In the genomic region with DNA sequence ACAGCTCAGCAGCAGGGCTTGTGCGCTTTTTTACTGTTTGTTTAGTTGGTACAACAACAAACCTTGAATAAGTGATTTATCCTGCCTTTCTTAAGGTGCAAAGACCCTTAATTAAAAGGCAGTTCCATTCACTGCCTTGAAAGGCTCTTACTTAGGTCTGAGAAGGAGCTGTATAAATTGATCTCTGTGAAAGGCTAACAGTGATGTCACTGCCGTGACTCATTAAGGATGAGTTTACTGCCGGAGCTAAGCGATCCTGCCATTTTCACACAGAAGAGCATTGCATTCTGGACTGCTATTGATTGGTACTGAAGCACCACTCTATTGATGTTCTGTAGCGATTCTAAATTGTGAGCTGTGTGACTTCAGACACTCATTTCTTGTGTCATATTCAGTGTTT, we compare ENCODE assay signal across 13 mouse cellular contexts.
DNase-seq lines count a peak whose midpoint lies in the region; ATAC-seq lines count a peak whose summit lies in the region.
"Had no signal": no experiment of that assay in that cellular context is flagged by ENCODE, and none has a peak within 500 bp of the region (broad histone marks: within the 10 kb centered on the region; RNA-seq: fewer than 3 reads in every experiment).

No protein-coding gene starts in this region.

- DNase-seq in heart, postnatal 10 days, result no peak
- no peak for DNase-seq in midbrain, embryonic 10.5 days (ENCODE audit: low spot score)
- DNase-seq in midbrain, embryonic 11.5 days (ENCODE audit: low spot score, missing footprints), result no peak
- DNase-seq in layer of hippocampus, postnatal 10 days (ENCODE audit: low spot score in 2 of 2), result no peak
- no peak for DNase-seq in kidney, postnatal 4 days
- DNase-seq: gastrocnemius, postnatal 10 days; kidney, adult 2 months; right cerebral cortex, adult 18-20 months had no signal

- no peak overlapping the region for H3K4me3 ChIP-seq in heart, embryonic 14.5 days (ENCODE audit: control insufficient read depth in 1 of 2, insufficient read depth in 1 of 2, low read depth in 1 of 2, low read length in 2 of 2)
- no peak overlapping the region for H3K4me3 ChIP-seq in midbrain, embryonic 10.5 days
- H3K4me3 ChIP-seq in midbrain, embryonic 11.5 days (ENCODE audit: low read depth, low read length), result no peak overlapping the region
- no peak overlapping the region for H3K4me3 ChIP-seq in forebrain, embryonic 16.5 days (replicated peaks; ENCODE audit: low read length)
- H3K4me3 ChIP-seq in neural tube, embryonic 13.5 days, result no peak overlapping the region
- H3K4me3 ChIP-seq: limb, embryonic 15.5 days had no signal

- intact Hi-C loops in heart, postnatal 10 days (cut with DNase I), result no loop called here

- no peaks in the 10 kb centered on the region for H3K9me3 ChIP-seq in heart, embryonic 14.5 days (ENCODE audit: control insufficient read depth, low read length)
- H3K9me3 ChIP-seq in midbrain, embryonic 10.5 days (replicated peaks), result no peaks in the 10 kb centered on the region
- H3K9me3 ChIP-seq in midbrain, embryonic 11.5 days (ENCODE audit: control insufficient read depth, low read length), result no peaks in the 10 kb centered on the region
- H3K9me3 ChIP-seq in forebrain, embryonic 16.5 days (ENCODE audit: control insufficient read depth, low read length), result no peaks in the 10 kb centered on the region
- H3K9me3 ChIP-seq in neural tube, embryonic 13.5 days, result no peaks in the 10 kb centered on the region
- H3K9me3 ChIP-seq: limb, embryonic 15.5 days had no signal

- H3K36me3 ChIP-seq in heart, embryonic 14.5 days (ENCODE audit: control insufficient read depth, insufficient read depth, low read length), result no peaks in the 10 kb centered on the region; the same call in 1 of the 2 replicates
- H3K36me3 ChIP-seq in midbrain, embryonic 10.5 days, result 0 out of 2 replicates have a peak, but pooled peaks cover 6% of the 10 kb centered on the region
- no peaks in the 10 kb centered on the region for H3K36me3 ChIP-seq in midbrain, embryonic 11.5 days (ENCODE audit: control insufficient read depth, insufficient read depth, low read length)
- H3K36me3 ChIP-seq in forebrain, embryonic 16.5 days (ENCODE audit: control insufficient read depth, insufficient read depth), result no peaks in the 10 kb centered on the region
- H3K36me3 ChIP-seq in neural tube, embryonic 13.5 days, result no peaks in the 10 kb centered on the region

- H3K27me3 ChIP-seq in heart, embryonic 14.5 days (ENCODE audit: control insufficient read depth, insufficient read depth, low read length), result no peaks in the 10 kb centered on the region
- no peaks in the 10 kb centered on the region for H3K27me3 ChIP-seq in midbrain, embryonic 10.5 days (ENCODE audit: low read depth, poor library complexity, severe bottlenecking)
- no peaks in the 10 kb centered on the region for H3K27me3 ChIP-seq in midbrain, embryonic 11.5 days (ENCODE audit: control insufficient read depth, insufficient read depth, low read length)
- no peaks in the 10 kb centered on the region for H3K27me3 ChIP-seq in forebrain, embryonic 16.5 days (replicated peaks; ENCODE audit: control insufficient read depth, insufficient read depth, low read length)
- no peaks in the 10 kb centered on the region for H3K27me3 ChIP-seq in neural tube, embryonic 13.5 days
- H3K27me3 ChIP-seq: limb, embryonic 15.5 days had no signal

- no peak for ATAC-seq in heart, embryonic 14.5 days (ENCODE audit: insufficient number of reproducible peaks, insufficient read depth, low FRiP score, low read depth)
- no peak for ATAC-seq in midbrain, embryonic 11.5 days (ENCODE audit: low FRiP score)
- ATAC-seq in forebrain, embryonic 16.5 days, result no peak
- ATAC-seq in neural tube, embryonic 13.5 days (ENCODE audit: low read depth), result no peak; the same call in 1 of the 2 replicates

- peaks cover 31 to 57% of the 10 kb centered on the region in 2 experiments for H3K4me1 ChIP-seq in heart, embryonic 14.5 days (ENCODE audit: control insufficient read depth in 2 of 2, insufficient read depth in 2 of 2, low read length in 2 of 2)
- H3K4me1 ChIP-seq in midbrain, embryonic 10.5 days, result peaks cover 82% of the 10 kb centered on the region
- peaks cover 45% of the 10 kb centered on the region for H3K4me1 ChIP-seq in midbrain, embryonic 11.5 days (ENCODE audit: control insufficient read depth, insufficient read depth, low read length)
- H3K4me1 ChIP-seq in forebrain, embryonic 16.5 days (replicated peaks; ENCODE audit: control insufficient read depth, insufficient read depth, low read length), result peaks cover 42% of the 10 kb centered on the region
- H3K4me1 ChIP-seq in neural tube, embryonic 13.5 days (replicated peaks), result peaks cover 94% of the 10 kb centered on the region

- peak overlapping the region; percentile 58 to 60; a peak in 3 of 4 replicates for H3K27ac ChIP-seq in heart, embryonic 14.5 days (replicated peaks in 1 of 2; ENCODE audit: control insufficient read depth in 1 of 2, insufficient read depth in 1 of 2, low read depth in 2 of 2, low read length in 2 of 2)
- H3K27ac ChIP-seq in midbrain, embryonic 10.5 days (replicated peaks), result peak overlapping the region; percentile 57
- H3K27ac ChIP-seq in midbrain, embryonic 11.5 days (ENCODE audit: low read depth, low read length), result no peak overlapping the region
- H3K27ac ChIP-seq in forebrain, embryonic 16.5 days (ENCODE audit: low read length), result peak overlapping the region; percentile 6; the same call in 1 of the 2 replicates
- H3K27ac ChIP-seq in neural tube, embryonic 13.5 days (replicated peaks), result peak overlapping the region; percentile 59
- H3K27ac ChIP-seq: limb, embryonic 15.5 days; macrophage had no signal

- WGBS in heart, embryonic 14.5 days, result 58% methylated on average over 5 of the region's 5 CpGs
- 35% methylated on average over 5 of the region's 5 CpGs for WGBS in midbrain, embryonic 10.5 days
- WGBS in midbrain, embryonic 11.5 days, result 28% methylated on average over 5 of the region's 5 CpGs
- WGBS in forebrain, embryonic 16.5 days, result 4% methylated on average over 5 of the region's 5 CpGs
- WGBS in neural tube, embryonic 13.5 days, result 9% methylated on average over 5 of the region's 5 CpGs

- H3K9ac ChIP-seq in heart, embryonic 14.5 days (ENCODE audit: low read length), result no peak overlapping the region; the same call in 1 of the 2 replicates
- no peak overlapping the region for H3K9ac ChIP-seq in midbrain, embryonic 11.5 days (ENCODE audit: low read length)
- H3K9ac ChIP-seq in forebrain, embryonic 16.5 days (replicated peaks; ENCODE audit: low read depth, low read length), result no peak overlapping the region
- H3K9ac ChIP-seq in neural tube, embryonic 13.5 days, result no peak overlapping the region
- H3K9ac ChIP-seq: limb, embryonic 15.5 days had no signal

- H3K4me2 ChIP-seq in heart, embryonic 14.5 days (ENCODE audit: low read length), result no peak overlapping the region
- H3K4me2 ChIP-seq in midbrain, embryonic 11.5 days, result no peak overlapping the region
- H3K4me2 ChIP-seq in forebrain, embryonic 16.5 days (ENCODE audit: low read length), result no peak overlapping the region; the same call in 1 of the 2 replicates
- H3K4me2 ChIP-seq in neural tube, embryonic 13.5 days, result no peak overlapping the region
- H3K4me2 ChIP-seq: limb, embryonic 15.5 days had no signal
